In the genomic region with DNA sequence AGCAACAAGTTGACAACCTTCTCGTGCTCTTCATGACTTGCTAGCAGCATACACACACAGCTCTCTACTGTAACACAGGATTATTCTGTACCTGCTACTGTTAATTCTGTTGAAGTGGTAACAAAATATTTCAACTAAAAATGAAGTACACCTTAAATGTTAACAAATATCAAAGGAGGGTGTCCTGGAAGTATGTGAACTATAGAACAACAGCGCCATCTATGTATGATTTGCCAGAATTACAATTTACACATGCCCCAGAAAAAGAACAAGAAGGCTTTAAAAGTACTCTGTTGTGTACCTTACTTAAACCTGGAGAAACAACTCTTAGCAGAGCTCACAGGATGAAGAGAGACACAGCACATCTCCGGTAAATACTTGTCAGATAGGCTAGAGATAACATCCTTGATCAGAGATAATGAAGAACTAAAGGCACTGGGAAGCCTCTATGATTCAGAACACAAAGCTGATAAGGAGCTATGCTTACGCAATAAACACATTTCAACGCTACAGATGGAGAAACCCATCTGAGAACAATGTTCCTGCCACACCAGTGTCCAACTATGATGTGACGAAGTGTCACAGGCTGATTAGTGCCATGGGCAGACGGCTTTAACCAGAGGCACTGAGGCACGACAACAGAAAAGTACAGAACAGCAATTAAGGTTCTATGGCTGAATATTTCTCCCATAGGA, we compare ENCODE assay signal across 11 mouse cellular contexts. TPM values are rescaled to one million over a fixed set of nuclear protein-coding genes. Genes with fewer than 3 reads are reported as not detected.
A peak's percentile ranks its signal among the peaks of the same experiment; 100 is the strongest.
DNase-seq lines count a peak whose midpoint lies in the region; ATAC-seq and TF ChIP-seq lines count a peak whose summit lies in the region.
"Had no signal": no experiment of that assay in that cellular context is flagged by ENCODE, and none has a peak within 500 bp of the region (broad histone marks: within the 10 kb centered on the region; RNA-seq: fewer than 3 reads in every experiment).

No protein-coding gene starts in this region.

- H3K4me1 ChIP-seq in intestine, postnatal 0 days (replicated peaks; ENCODE audit: control insufficient read depth, insufficient read depth, low read length), result no peaks in the 10 kb centered on the region
- H3K4me1 ChIP-seq in intestine, embryonic 15.5 days (replicated peaks), result no peaks in the 10 kb centered on the region
- H3K4me1 ChIP-seq: stomach, embryonic 15.5 days had no signal

- H3K9ac ChIP-seq in intestine, postnatal 0 days (ENCODE audit: low read depth, low read length), result no peak overlapping the region
- no peak overlapping the region for H3K9ac ChIP-seq in intestine, embryonic 15.5 days
- H3K9ac ChIP-seq: heart, embryonic 15.5 days; stomach, embryonic 15.5 days had no signal

- peaks cover 81% of the 10 kb centered on the region for H3K36me3 ChIP-seq in intestine, postnatal 0 days (ENCODE audit: control insufficient read depth, insufficient read depth)
- H3K36me3 ChIP-seq in intestine, embryonic 15.5 days, result peaks cover 38% of the 10 kb centered on the region

- H3K27ac ChIP-seq in intestine, postnatal 0 days (ENCODE audit: low read depth, low read length), result no peak overlapping the region
- H3K27ac ChIP-seq in intestine, embryonic 15.5 days, result no peak overlapping the region
- H3K27ac ChIP-seq: heart, embryonic 15.5 days; macrophage; stomach, embryonic 15.5 days had no signal

- 57% methylated on average over 8 of the region's 8 CpGs for WGBS in intestine, postnatal 0 days
- WGBS in intestine, embryonic 15.5 days, result 65% methylated on average over 8 of the region's 8 CpGs

- peak; percentile 58 for DNase-seq in CD4-positive, CD25-positive, alpha-beta regulatory T cell, adult 2 months (ENCODE audit: low read depth, low spot score)
- peak; percentile 54 for DNase-seq in Muller cell, postnatal 12 days (ENCODE audit: inconsistent ontology term)
- peak; percentile 71 for DNase-seq in induced T-regulatory cell, adult 2 months (ENCODE audit: low read depth)
- no peak for DNase-seq in testis, postnatal 14 days (ENCODE audit: low spot score)
- DNase-seq: cerebellum, adult 9-11 months had no signal

- H3K4me3 ChIP-seq in intestine, postnatal 0 days (ENCODE audit: low read depth, low read length), result no peak overlapping the region
- H3K4me3 ChIP-seq in intestine, embryonic 15.5 days (replicated peaks), result no peak overlapping the region
- H3K4me3 ChIP-seq: heart, embryonic 15.5 days; stomach, embryonic 15.5 days had no signal

- peak; percentile 74 for TF ChIP-seq CTCF in intestine, postnatal 0 days (IDR thresholded peaks at IDR 0.05; ENCODE audit: low read depth)

- no peak for ATAC-seq in intestine, postnatal 0 days
- ATAC-seq in intestine, embryonic 15.5 days, result no peak
- ATAC-seq in monocyte, adult 5-6 weeks (replicated peaks; ENCODE audit: insufficient number of reproducible peaks, low FRiP score, low TSS enrichment, poor library complexity, severe bottlenecking), result no peak

- H3K4me2 ChIP-seq in intestine, postnatal 0 days (replicated peaks; ENCODE audit: low read depth), result no peak overlapping the region
- no peak overlapping the region for H3K4me2 ChIP-seq in intestine, embryonic 15.5 days (replicated peaks)
- H3K4me2 ChIP-seq: heart, embryonic 15.5 days; stomach, embryonic 15.5 days had no signal

- no peaks in the 10 kb centered on the region for H3K27me3 ChIP-seq in intestine, postnatal 0 days (replicated peaks; ENCODE audit: control insufficient read depth, insufficient read depth, low read length)
- H3K27me3 ChIP-seq in intestine, embryonic 15.5 days (replicated peaks), result no peaks in the 10 kb centered on the region
- H3K27me3 ChIP-seq: heart, embryonic 15.5 days; stomach, embryonic 15.5 days had no signal

- H3K9me3 ChIP-seq in intestine, postnatal 0 days (ENCODE audit: control insufficient read depth), result no peaks in the 10 kb centered on the region
- H3K9me3 ChIP-seq in intestine, embryonic 15.5 days, result no peaks in the 10 kb centered on the region
- H3K9me3 ChIP-seq: heart, embryonic 15.5 days; stomach, embryonic 15.5 days had no signal

RNA-seq across cellular contexts. Expression of gene Ndufa10, which starts 19.8 kb away (rescaled TPM):
- 250 and 280 TPM in 2 replicates for polyA plus RNA-seq in intestine, postnatal 0 days (2015; fragmentation: Nextera tagmentation; extraction: Ambion mirVana)
- polyA plus RNA-seq in intestine, embryonic 15.5 days (2015; fragmentation: Nextera tagmentation; extraction: Ambion mirVana), result 335 and 356 TPM in 2 replicates
- total RNA-seq in monocyte, adult 5-6 weeks (2017), result 89.5 to 119 TPM (median 89.7 TPM) in 3 replicates

RNA-seq across cellular contexts. Expression of gene Olfr1416, which starts 31.0 kb away (rescaled TPM):
- not detected in 2 replicates for polyA plus RNA-seq in intestine, postnatal 0 days (2015; fragmentation: Nextera tagmentation; extraction: Ambion mirVana)
- not detected in 2 replicates for polyA plus RNA-seq in intestine, embryonic 15.5 days (2015; fragmentation: Nextera tagmentation; extraction: Ambion mirVana)
- total RNA-seq in monocyte, adult 5-6 weeks (2017), result not detected in 3 replicates
- polyA plus RNA-seq: heart, embryonic 15.5 days; macrophage; stomach, embryonic 15.5 days had no signal

RNA-seq across cellular contexts. Expression of gene Olfr1415, which starts 42.0 kb away (rescaled TPM):
- not detected in 2 replicates for polyA plus RNA-seq in intestine, postnatal 0 days (2015; fragmentation: Nextera tagmentation; extraction: Ambion mirVana)
- polyA plus RNA-seq in intestine, embryonic 15.5 days (2015; fragmentation: Nextera tagmentation; extraction: Ambion mirVana), result not detected in 2 replicates
- total RNA-seq in monocyte, adult 5-6 weeks (2017), result not detected in 3 replicates
- polyA plus RNA-seq: heart, embryonic 15.5 days; macrophage; stomach, embryonic 15.5 days had no signal
